Mouse (Mus musculus) erythroblast, embryonic 14.5 days (primary cell): ENCODE data around the gene Gm128. TPM values are rescaled to one million over a fixed set of nuclear protein-coding genes. Genes with fewer than 3 reads are reported as not detected.

ENCODE experiments used
- H3K27me3 ChIP-seq: 2 replicates; pipeline ENCODE4 v1.6.1; 2012; ENCODE audit warnings: inconsistent platforms; ENCODE audit not compliant: control insufficient read depth
- H3K36me3 ChIP-seq: 2 replicates; pipeline ENCODE4 v1.6.1; 2012; ENCODE audit warnings: mild to moderate bottlenecking, inconsistent platforms; ENCODE audit not compliant: control insufficient read depth
- H3K4me1 ChIP-seq: 2 replicates; pipeline ENCODE4 v1.6.1; 2012; ENCODE audit warnings: inconsistent platforms; ENCODE audit not compliant: control insufficient read depth
- H3K4me3 ChIP-seq: replicated peaks from 2 replicates; pipeline ENCODE3; 2012; ENCODE audit warnings: moderate library complexity, mild to moderate bottlenecking, inconsistent platforms
- H3K9me3 ChIP-seq: 2 replicates; pipeline ENCODE4 v1.6.1; 2012; ENCODE audit warnings: low read length, inconsistent platforms, mixed read lengths; ENCODE audit not compliant: control insufficient read depth
- GATA1 ChIP-seq: IDR thresholded peaks from 2 replicates; pipeline ENCODE4 v1.6.1; 2012; ENCODE audit warnings: low read length, inconsistent platforms, mixed read lengths
- TAL1 ChIP-seq: IDR thresholded peaks from 3 replicates; pipeline ENCODE4 v1.6.1; 2012; ENCODE audit warnings: low read length, inconsistent platforms, mixed read lengths
- polyA plus RNA-seq: library from polyadenylated mRNA; stranded (reverse); fragments of >175 nt; gene quantifications from 2 replicates; pipeline ENCODE4 v1.2.3, GENCODE M21; 2012

Gene Gm128
- polyA plus RNA-seq, 1 experiment = not detected

DNA sequence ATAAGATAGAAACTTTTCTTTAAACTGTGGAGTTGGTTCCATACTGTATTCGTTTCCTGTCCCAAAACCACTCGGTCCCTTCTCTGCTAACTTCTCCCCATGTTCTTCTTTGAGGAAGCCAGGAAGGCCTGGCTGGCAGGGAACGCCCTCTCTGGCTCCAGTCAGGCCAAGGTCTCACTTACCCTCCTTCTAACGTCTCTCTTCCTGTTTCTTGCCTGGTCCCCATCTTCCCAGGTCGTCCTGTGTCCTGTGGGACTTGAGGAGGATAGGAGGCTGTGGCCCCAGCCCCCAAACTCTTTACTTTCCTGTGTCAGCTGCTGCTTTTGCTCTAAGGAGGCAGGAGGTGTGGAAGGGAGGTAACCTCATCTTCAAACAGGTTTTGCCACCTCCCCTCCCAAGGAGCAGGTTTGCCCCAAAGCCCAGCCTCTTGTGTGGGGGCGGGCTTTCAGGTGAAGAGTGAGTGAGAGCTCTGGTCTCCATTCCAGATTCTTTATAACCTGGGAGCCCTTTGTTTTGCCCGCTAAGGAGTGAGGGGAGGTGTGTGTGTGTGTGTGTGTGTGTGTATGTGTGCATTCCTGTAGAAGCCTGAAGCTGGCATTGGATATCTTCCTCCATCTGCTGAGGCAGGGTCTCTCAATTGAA, 9.5 kb upstream of the Gm128 start, which contains the start of gene Bnipl:
Bnipl (minus strand) TSS at position 411 of the 642 bp plus-strand sequence.
- TF ChIP-seq GATA1 = no peak
- TF ChIP-seq TAL1 = no peak
- Histone ChIP-seq H3K36me3 (peaks cover 23% of the 10 kb centered on the region), H3K27me3 (no peaks in the 10 kb centered on the region), H3K4me1 (peaks cover 18% of the 10 kb centered on the region), H3K4me3 (no peak within 1 kb of the TSS), H3K9me3 (no peaks in the 10 kb centered on the region)

DNA sequence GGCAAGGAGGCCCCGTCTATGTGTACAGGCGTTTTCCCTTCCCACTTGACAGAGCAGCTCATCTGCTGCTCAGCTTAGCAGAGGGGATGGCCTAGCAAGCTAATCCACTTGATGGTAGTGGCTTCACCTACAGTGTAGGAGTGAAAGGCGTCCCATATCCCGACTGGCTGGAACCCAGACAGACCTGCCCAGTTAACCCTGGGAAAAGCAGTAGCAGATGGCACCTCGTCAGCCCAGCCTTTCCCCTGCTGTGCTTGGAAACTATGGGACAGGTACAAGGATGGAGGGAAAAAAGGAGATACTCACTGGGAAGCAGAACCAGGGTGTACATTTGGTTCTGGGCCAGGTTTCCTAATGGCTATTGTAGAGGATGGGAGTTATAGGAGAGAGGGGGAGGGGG, 9.0 kb upstream of the Gm128 start:
- Histone ChIP-seq H3K36me3 (peaks cover 20% of the 10 kb centered on the region), H3K4me3 (no peak overlapping the region), H3K9me3 (no peaks in the 10 kb centered on the region), H3K27me3 (no peaks in the 10 kb centered on the region), H3K4me1 (peaks cover 18% of the 10 kb centered on the region)
- no peak for TF ChIP-seq GATA1
- no peak for TF ChIP-seq TAL1

DNA sequence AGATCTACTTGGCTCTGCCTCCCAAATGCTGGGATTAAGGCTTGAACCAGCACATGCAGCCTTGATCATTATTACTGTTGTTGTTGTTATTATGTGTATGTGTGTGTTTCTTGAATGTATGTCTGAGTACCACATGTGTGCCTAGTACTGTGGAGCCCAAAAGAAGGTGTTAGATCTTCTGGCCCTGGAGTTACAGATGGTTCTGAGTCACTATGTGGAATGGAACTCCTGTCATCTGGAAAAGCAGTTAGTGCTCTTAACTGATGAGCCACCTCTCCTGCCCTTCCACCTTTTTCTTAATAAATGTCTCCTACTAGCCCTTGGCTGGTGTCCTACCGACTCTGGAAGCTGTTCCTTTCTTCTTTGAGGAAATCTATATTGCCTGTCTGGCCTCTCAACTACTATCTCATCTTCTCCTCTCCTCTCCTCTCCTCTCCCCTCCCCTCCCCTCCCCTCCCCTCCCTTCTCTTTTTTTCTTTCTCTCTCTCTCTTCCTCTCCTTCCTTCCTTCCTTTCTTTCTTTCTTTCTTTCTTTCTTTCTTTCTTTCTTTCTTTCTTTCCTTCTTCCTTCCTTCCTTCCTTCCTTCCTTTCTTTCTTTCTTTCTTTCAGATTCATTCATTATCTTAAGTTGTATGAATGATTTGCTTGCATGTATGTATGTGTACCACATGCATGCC, 6.4 kb upstream of the Gm128 start:
- TF ChIP-seq TAL1 (no peak), GATA1 (no peak)
- no peaks in the 10 kb centered on the region for H3K27me3 ChIP-seq
- H3K4me1 ChIP-seq = peaks cover 18% of the 10 kb centered on the region
- H3K36me3 ChIP-seq = peaks cover 1% of the 10 kb centered on the region
- no peak overlapping the region for H3K4me3 ChIP-seq
- no peaks in the 10 kb centered on the region for H3K9me3 ChIP-seq

DNA sequence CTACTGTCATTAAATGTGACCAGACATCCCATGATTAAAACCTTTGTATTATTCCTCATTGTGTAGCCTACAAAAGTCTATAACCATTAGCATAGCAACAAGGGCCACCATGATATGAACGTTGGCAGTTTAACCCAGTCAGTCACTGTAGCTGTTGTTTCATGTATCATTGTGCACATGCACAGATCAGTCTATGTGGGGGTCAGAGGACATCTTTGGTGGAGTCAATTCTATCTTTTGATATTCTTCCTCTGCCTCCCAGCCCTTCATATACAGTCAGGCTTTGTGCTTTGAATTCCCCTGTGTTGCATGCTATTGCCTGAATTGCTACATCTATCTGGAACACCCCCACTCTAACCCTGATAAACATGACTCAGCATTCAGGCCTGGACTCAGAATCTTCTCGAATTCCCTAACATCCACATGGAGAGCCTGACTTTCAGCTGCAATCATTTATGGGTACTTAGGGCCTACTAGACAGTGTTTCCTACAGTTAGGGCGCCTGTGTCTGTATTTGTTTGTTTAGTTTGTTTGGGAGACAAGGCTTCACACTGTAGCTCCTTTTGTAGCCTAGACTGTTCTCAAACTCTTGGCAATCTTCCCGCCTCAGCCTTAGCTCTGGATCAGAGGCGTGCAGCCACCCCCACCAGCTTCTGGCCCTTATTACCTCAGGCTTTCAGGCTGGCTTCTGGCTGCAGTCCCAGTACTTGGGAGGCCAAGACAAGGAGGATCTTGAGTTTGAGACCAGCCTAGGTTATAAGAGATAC, 5.2 kb upstream of the Gm128 start:
- Histone ChIP-seq H3K4me1 (peaks cover 18% of the 10 kb centered on the region), H3K27me3 (no peaks in the 10 kb centered on the region), H3K36me3 (no peaks in the 10 kb centered on the region; the same call in 1 of the 2 replicates), H3K4me3 (no peak overlapping the region), H3K9me3 (no peaks in the 10 kb centered on the region)
- no peak for TF ChIP-seq GATA1
- TF ChIP-seq TAL1 = no peak

DNA sequence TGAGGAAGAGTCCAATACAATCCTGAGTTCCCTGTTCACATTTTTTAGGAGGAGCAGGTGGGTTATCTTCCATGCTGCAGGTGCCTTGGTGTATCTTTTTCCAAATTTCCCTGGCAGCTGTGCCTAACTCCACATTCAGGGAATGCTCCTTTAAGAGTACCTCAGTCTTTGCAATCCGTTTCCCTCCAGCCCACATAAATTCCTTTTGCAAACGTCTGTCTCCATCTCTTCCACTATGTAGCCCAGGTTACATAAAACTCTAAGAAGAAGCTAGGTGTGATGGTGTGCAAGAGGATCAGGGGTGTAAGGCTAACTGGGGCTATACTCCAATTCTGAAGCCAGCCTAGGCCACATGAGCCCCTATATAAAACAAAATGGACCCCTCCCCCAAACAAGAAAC, 1.7 kb upstream of the Gm128 start:
- peaks cover 15% of the 10 kb centered on the region for H3K4me1 ChIP-seq
- no peak for TF ChIP-seq TAL1
- TF ChIP-seq GATA1 = no peak

DNA sequence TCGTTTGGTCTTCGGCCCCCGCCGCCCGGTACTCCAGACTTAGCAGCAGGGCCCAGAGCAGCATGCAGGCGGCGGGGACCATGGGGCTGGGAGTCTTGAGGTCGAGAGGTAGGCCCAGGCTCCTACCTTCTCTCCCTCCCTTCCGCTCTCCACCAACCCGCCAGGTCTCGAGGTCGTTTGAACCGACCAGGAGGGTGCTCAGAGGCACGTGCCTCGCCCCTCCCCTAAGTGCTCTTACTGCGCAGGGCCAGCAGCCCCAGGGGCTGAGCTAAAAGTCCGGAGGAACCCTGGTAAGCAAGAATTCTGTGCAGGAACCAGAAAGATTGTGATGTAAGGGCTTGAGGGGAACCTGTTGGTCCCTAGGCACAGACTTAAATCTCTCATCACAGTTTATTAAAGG, 498 bp downstream of the Gm128 start:
- no peak overlapping the region for H3K4me3 ChIP-seq
- no peak for TF ChIP-seq TAL1
- TF ChIP-seq GATA1 = no peak
- peaks cover 3% of the 10 kb centered on the region for H3K27me3 ChIP-seq
- H3K4me1 ChIP-seq = peaks cover 3% of the 10 kb centered on the region
- peaks cover 26% of the 10 kb centered on the region for H3K36me3 ChIP-seq
- no peaks in the 10 kb centered on the region for H3K9me3 ChIP-seq

More for the DNA sequence above, 1.7 kb upstream of the Gm128 start:
- peaks cover 5% of the 10 kb centered on the region for H3K36me3 ChIP-seq
- no peaks in the 10 kb centered on the region for H3K9me3 ChIP-seq
- peaks cover 3% of the 10 kb centered on the region for H3K27me3 ChIP-seq
- H3K4me3 ChIP-seq = no peak overlapping the region

DNA sequence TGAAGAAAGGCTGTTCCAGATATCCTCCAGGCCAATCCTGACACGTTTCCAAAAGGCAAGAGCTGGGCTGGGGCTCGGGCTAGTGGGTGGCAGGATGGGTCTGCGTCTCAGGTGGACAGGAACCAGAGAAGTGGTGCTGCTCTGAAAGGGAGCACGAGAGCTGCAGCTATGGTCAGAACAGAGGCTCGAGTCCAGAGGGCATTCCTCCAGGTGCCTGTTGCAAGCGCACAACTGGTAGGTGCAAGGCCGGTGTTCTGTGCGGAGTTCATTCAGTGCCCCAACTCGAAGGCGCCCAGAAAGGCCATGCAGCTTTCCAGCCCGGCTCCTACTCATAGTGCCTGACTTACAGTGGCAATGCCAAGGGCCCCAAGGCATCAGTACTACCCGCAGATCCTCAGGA, 1.4 kb downstream of the Gm128 start:
- H3K4me3 ChIP-seq = no peak overlapping the region
- no peak for TF ChIP-seq GATA1
- TF ChIP-seq TAL1 = no peak
- H3K4me1 ChIP-seq = peaks cover 3% of the 10 kb centered on the region
- H3K27me3 ChIP-seq = peaks cover 3% of the 10 kb centered on the region
- peaks cover 35% of the 10 kb centered on the region for H3K36me3 ChIP-seq
- no peaks in the 10 kb centered on the region for H3K9me3 ChIP-seq

DNA sequence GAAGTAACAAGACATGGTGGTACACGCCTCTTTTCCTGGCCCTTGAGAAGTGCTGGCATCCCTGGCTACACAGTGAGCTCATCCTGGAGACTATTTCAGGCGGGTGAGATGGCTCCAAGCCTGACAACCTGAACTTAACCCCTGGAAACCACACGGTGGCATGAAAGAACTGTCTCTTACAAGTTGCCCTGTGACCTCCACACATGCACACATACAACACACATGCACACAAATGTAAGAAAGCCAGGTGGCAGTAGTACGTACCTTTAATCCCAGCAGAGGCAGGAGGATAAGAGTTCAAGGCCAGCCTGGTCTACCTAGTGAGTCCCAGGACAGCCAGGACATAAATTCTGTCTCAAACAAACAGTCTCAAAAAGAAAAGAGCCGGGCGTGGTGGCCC, 2.4 kb downstream of the Gm128 start:
- no peak for TF ChIP-seq TAL1
- TF ChIP-seq GATA1 = no peak
- Histone ChIP-seq H3K9me3 (no peaks in the 10 kb centered on the region), H3K36me3 (peaks cover 45% of the 10 kb centered on the region), H3K4me3 (no peak overlapping the region), H3K4me1 (peaks cover 3% of the 10 kb centered on the region), H3K27me3 (peaks cover 3% of the 10 kb centered on the region)

DNA sequence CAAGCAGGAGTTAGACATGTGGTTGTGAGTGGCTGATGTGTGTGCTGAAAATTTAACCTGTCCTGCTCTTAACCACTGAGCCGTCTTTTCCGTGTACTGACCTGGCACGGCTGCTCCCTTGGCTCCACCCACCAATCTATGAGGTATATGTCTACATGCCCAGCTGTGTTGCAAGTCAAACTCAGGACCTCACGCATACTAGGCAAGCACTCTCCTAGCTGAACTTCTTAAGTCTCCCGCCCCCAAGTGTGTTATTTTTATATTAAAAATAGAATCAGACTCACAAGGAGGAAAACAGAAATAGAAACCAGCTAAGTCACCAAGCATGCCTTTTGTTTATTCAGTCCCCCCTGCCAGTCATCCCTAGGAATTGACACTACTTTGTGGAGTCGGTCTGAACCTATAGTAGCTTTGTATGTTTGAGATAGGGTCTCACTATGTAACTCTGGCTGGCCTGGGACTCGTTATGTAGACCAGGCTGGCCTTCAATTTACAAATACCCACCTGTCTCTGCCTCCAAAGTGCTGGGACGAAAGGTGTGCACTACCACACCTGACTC, 3.8 kb downstream of the Gm128 start:
- peaks cover 15% of the 10 kb centered on the region for H3K4me1 ChIP-seq
- H3K4me3 ChIP-seq = no peak overlapping the region
- peaks cover 3% of the 10 kb centered on the region for H3K27me3 ChIP-seq
- TF ChIP-seq GATA1 (no peak), TAL1 (no peak)
- H3K9me3 ChIP-seq = no peaks in the 10 kb centered on the region
- peaks cover 59% of the 10 kb centered on the region for H3K36me3 ChIP-seq
